Mouse (Mus musculus) gastrocnemius, postnatal 10 days (tissue): ENCODE data around the gene Higd1a. TPM values are rescaled to one million over a fixed set of nuclear protein-coding genes. Genes with fewer than 3 reads are reported as not detected.

Experiments used
- total RNA-seq, 2 experiments: library from RNA; stranded (reverse); gene quantifications; 2 replicates each; pipeline ENCODE4 v1.2.3; 2021

Higd1a gene
- total RNA-seq, 2 experiments from 2014 or later: 75.4 to 98.1 TPM

Other genes with a start within 250 kb of the Higd1a start
- gene Lyzl4, start 216.3 kb downstream of the Higd1a start, total RNA-seq: under 1 TPM in 1 of 2 experiments, not detected in 1; 0.81 TPM
- gene Vipr1, start 215.6 kb downstream of the Higd1a start, total RNA-seq: under 1 TPM; 0.61 to 0.99 TPM
- gene Sec22c, start 152.9 kb downstream of the Higd1a start, total RNA-seq: 1 to 10 TPM; 4.7 to 5.5 TPM
- gene Ss18l2, start 148.0 kb downstream of the Higd1a start, total RNA-seq: 10 to 100 TPM; 80.2 to 85.8 TPM
- gene Nktr, start 139.2 kb downstream of the Higd1a start, total RNA-seq: 10 to 100 TPM; 36.5 to 57.9 TPM
- 10 to 100 TPM; 72.2 to 76.5 TPM for gene Zfp651, start 99.0 kb downstream of the Higd1a start, total RNA-seq
- gene Klhl40, start 80.8 kb downstream of the Higd1a start, total RNA-seq: 100 to 1,000 TPM; 113 to 118 TPM
- gene Hhatl, start 65.9 kb downstream of the Higd1a start, total RNA-seq: 100 to 1,000 TPM; 256 to 285 TPM
- under 1 TPM; 0.79 to 0.85 TPM for gene Ccdc13, start 18.9 kb downstream of the Higd1a start, total RNA-seq
- 1 to 10 TPM; 1.6 to 2.2 TPM for gene Ackr2, start 40.0 kb upstream of the Higd1a start, total RNA-seq
- not detected for gene Cyp8b1, start 57.9 kb upstream of the Higd1a start, total RNA-seq
- 1 to 10 TPM; 6.4 to 7.8 TPM for gene Fam198a, start 92.6 kb upstream of the Higd1a start, total RNA-seq
- 1 to 10 TPM; 6.5 to 7.0 TPM for gene Pomgnt2, start 138.7 kb upstream of the Higd1a start, total RNA-seq